Mouse (Mus musculus) lung, postnatal 0 days (tissue): ENCODE measurements around the gene Cabp7.

Experiments used
- CTCF ChIP-seq: IDR thresholded peaks from 2 replicates; pipeline ENCODE4 v1.5.1; 2016; ENCODE audit warnings: antibody characterized with exemption, mild to moderate bottlenecking
- EP300 ChIP-seq: IDR thresholded peaks from 2 replicates; pipeline ENCODE4 v1.6.1; 2016; ENCODE audit warnings: antibody characterized with exemption, mild to moderate bottlenecking, control low read depth

- no peak for TF ChIP-seq CTCF
- no peak for TF ChIP-seq EP300
Observed at GRCm38 (mm10) chr11:4730913-4731312, 15.7 kb downstream of the Cabp7 start.
